Mouse (Mus musculus): Measurements from ENCODE around the gene Fgl2.

DNA sequence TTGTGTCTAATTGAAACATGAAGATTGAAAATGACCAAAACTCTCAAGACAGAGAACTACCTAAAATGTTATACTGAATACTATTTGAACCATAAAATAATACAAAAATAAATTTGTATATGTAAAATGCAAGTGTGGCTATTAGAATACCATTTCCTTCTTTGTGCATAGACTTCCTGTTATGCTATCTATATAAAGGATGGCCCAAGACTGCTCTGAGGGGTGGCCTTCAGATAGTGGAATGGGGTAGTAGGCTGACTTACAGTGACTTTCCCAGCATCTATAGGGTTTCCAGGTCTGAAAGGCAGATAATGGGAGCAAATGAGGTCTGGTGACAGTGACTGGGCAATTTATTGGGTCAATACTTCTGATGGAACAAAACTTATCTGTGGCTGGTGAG, 14.9 kb downstream of the Fgl2 start:
- no peak for TF ChIP-seq CTCF (IDR thresholded peaks at IDR 0.05; ENCODE audit: low read depth, low read length)
- no peak for TF ChIP-seq POLR2A (IDR thresholded peaks at IDR 0.05; ENCODE audit: insufficient read depth, low read length)

Data from ES-Bruce4 (cell line).